Mouse (Mus musculus) kidney, postnatal 0 days (tissue): ENCODE measurements around the gene Clstn1. TPM values are rescaled to one million over a fixed set of nuclear protein-coding genes. Genes with fewer than 3 reads are reported as not detected.

ENCODE experiments used
- ATAC-seq: fragments of 200-750 bp; cut with Nextera tagmentation; replicated peaks from 2 replicates; pipeline ENCODE4 v1.8.0; 2017; ENCODE audit warnings: low read depth, moderate number of reproducible peaks, moderate TSS enrichment, moderate library complexity; ENCODE audit not compliant: low FRiP score
- DNase-seq: peaks from one replicate; pipeline ENCODE4 v3.0.0-alpha.2; 2016; ENCODE audit warnings: low spot score
- H3K27ac ChIP-seq: fragments of 300-500 bp; sonication (generic); 2 replicates; pipeline ENCODE4 v1.5.1; 2014; ENCODE audit warnings: mild to moderate bottlenecking
- H3K27me3 ChIP-seq: fragments of 300-500 bp; sonication (generic); 2 replicates; pipeline ENCODE4 v1.6.1; 2014; ENCODE audit warnings: low read length, mixed read lengths; ENCODE audit not compliant: insufficient read depth
- H3K36me3 ChIP-seq: fragments of 300-500 bp; sonication (generic); 2 replicates; pipeline ENCODE4 v1.6.1; 2014; ENCODE audit warnings: low read length, mixed read lengths; ENCODE audit not compliant: insufficient read depth
- H3K4me1 ChIP-seq: fragments of 300-500 bp; sonication (generic); replicated peaks from 2 replicates; pipeline ENCODE4 v1.6.1; 2014; ENCODE audit warnings: antibody characterized with exemption, low read length, mixed read lengths; ENCODE audit not compliant: insufficient read depth
- H3K4me2 ChIP-seq: fragments of 300-500 bp; sonication (generic); 2 replicates; pipeline ENCODE4 v1.6.1; 2014; ENCODE audit warnings: mild to moderate bottlenecking, low read length, moderate library complexity, mixed read lengths
- H3K4me3 ChIP-seq: fragments of 300-500 bp; sonication (generic); replicated peaks from 2 replicates; pipeline ENCODE4 v1.5.1; 2014; ENCODE audit warnings: low read depth, low read length
- H3K9ac ChIP-seq: fragments of 300-500 bp; sonication (generic); 2 replicates; pipeline ENCODE4 v1.6.1; 2014; ENCODE audit warnings: low read depth, low read length
- H3K9me3 ChIP-seq: fragments of 300-500 bp; sonication (generic); replicated peaks from 2 replicates; pipeline ENCODE4 v1.6.1; 2016; ENCODE audit warnings: low read length, inconsistent platforms, mixed read lengths
- CTCF ChIP-seq: IDR thresholded peaks from 2 replicates; pipeline ENCODE4 v1.5.1; 2016; ENCODE audit warnings: antibody characterized with exemption, low read depth, mild to moderate bottlenecking, moderate library complexity
- WGBS: fragments of 180-500 bp; shearing (Covaris S2); extraction: QIAGEN DNeasy Blood & Tissue Kit; methylation state at CpG from one replicate; pipeline ENCODE4 v1.1.7; 2014; 5-methylcytosine and 5-hydroxymethylcytosine counted together
- polyA plus RNA-seq: library from polyadenylated mRNA; unstranded; fragments of >200 nt; fragmentation: Nextera tagmentation; extraction: Ambion mirVana; gene quantifications from 2 replicates; pipeline ENCODE4 v1.2.1, GENCODE M21; 2015

Gene Clstn1
- polyA plus RNA-seq, 1 experiment from 2014 or later = 43.9 TPM

- no peak overlapping the region for H3K4me3 ChIP-seq
- no peak for DNase-seq
- no peak for ATAC-seq
- no peaks in the 10 kb centered on the region for H3K36me3 ChIP-seq
- TF ChIP-seq CTCF = no peak
- H3K9ac ChIP-seq = no peak overlapping the region
- no peak overlapping the region for H3K4me2 ChIP-seq
- no peaks in the 10 kb centered on the region for H3K4me1 ChIP-seq
- 31% methylated on average over 11 of the region's 11 CpGs for WGBS
- H3K27ac ChIP-seq = no peak overlapping the region
- H3K9me3 ChIP-seq = no peaks in the 10 kb centered on the region
- no peaks in the 10 kb centered on the region for H3K27me3 ChIP-seq
Measured at GRCm38 (mm10) chr4:149684841-149685623, 98.8 kb downstream of the Clstn1 start.

- WGBS = 73% methylated on average over 14 of the region's 14 CpGs
- no peak overlapping the region for H3K4me3 ChIP-seq
- DNase-seq (no peak), ATAC-seq (no peak)
- no peaks in the 10 kb centered on the region for H3K4me1 ChIP-seq
- H3K36me3 ChIP-seq = no peaks in the 10 kb centered on the region
- TF ChIP-seq CTCF = no peak
- H3K27ac ChIP-seq = no peak overlapping the region
- H3K9ac ChIP-seq = no peak overlapping the region
- H3K9me3 ChIP-seq = no peaks in the 10 kb centered on the region
- no peak overlapping the region for H3K4me2 ChIP-seq
- no peaks in the 10 kb centered on the region for H3K27me3 ChIP-seq
Measured at GRCm38 (mm10) chr4:149688861-149689260, 102.6 kb downstream of the Clstn1 start.

- no peak for TF ChIP-seq CTCF
- H3K4me3 ChIP-seq = no peak overlapping the region
- no peak overlapping the region for H3K27ac ChIP-seq
- H3K27me3 ChIP-seq = no peaks in the 10 kb centered on the region
- DNase-seq = no peak
- no peaks in the 10 kb centered on the region for H3K9me3 ChIP-seq
- H3K4me2 ChIP-seq = no peak overlapping the region
- 79% methylated on average over 12 of the region's 12 CpGs for WGBS
- no peaks in the 10 kb centered on the region for H3K36me3 ChIP-seq
- no peak overlapping the region for H3K9ac ChIP-seq
- ATAC-seq = no peak
- H3K4me1 ChIP-seq = no peaks in the 10 kb centered on the region
Measured at GRCm38 (mm10) chr4:149689822-149690700, 103.8 kb downstream of the Clstn1 start.

GRCm38 (mm10) chr4:149690828-149691280, 104.6 kb downstream of the Clstn1 start:
- no peak for DNase-seq
- Histone ChIP-seq H3K27me3 (no peaks in the 10 kb centered on the region), H3K9ac (no peak overlapping the region), H3K4me2 (no peak overlapping the region), H3K9me3 (no peaks in the 10 kb centered on the region), H3K36me3 (no peaks in the 10 kb centered on the region), H3K4me1 (no peaks in the 10 kb centered on the region), H3K27ac (no peak overlapping the region), H3K4me3 (no peak overlapping the region)
- no peak for ATAC-seq
- WGBS = 76% methylated on average over 8 of the region's 8 CpGs
- no peak for TF ChIP-seq CTCF

- H3K4me3 ChIP-seq = no peak overlapping the region
- no peak for ATAC-seq
Measured at GRCm38 (mm10) chr4:149691368-149691767, 105.1 kb downstream of the Clstn1 start.

GRCm38 (mm10) chr4:149696189-149696971, 110.1 kb downstream of the Clstn1 start:
- Histone ChIP-seq H3K4me3 (no peak overlapping the region), H3K9ac (peak overlapping the region; percentile 38; the same call in 1 of the 2 replicates), H3K27me3 (no peaks in the 10 kb centered on the region), H3K4me2 (no peak overlapping the region), H3K36me3 (no peaks in the 10 kb centered on the region), H3K4me1 (peaks cover 8% of the 10 kb centered on the region; the same call in 1 of the 2 replicates), H3K27ac (no peak overlapping the region), H3K9me3 (no peaks in the 10 kb centered on the region)
- WGBS = 34% methylated on average over 16 of the region's 16 CpGs
- peak; percentile 36; the same call in 1 of the 2 replicates for TF ChIP-seq CTCF
- peak; percentile 78 for ATAC-seq
- peak; percentile 66 for DNase-seq

More at GRCm38 (mm10) chr4:149691368-149691767, 105.1 kb downstream of the Clstn1 start:
- no peak for DNase-seq
- TF ChIP-seq CTCF = no peak
- 0 out of 2 replicates have a peak, but pooled peaks cover 3% of the 10 kb centered on the region for H3K4me1 ChIP-seq
- H3K4me2 ChIP-seq = no peak overlapping the region
- WGBS = 55% methylated on average over 8 of the region's 8 CpGs
- H3K9ac ChIP-seq = no peak overlapping the region
- H3K36me3 ChIP-seq = no peaks in the 10 kb centered on the region
- H3K9me3 ChIP-seq = no peaks in the 10 kb centered on the region
- H3K27me3 ChIP-seq = no peaks in the 10 kb centered on the region
- H3K27ac ChIP-seq = no peak overlapping the region
